Mouse (Mus musculus) myocyte (in vitro differentiated cells): ENCODE data around the gene Mical2.

Source experiments
- CEBPB ChIP-seq: IDR thresholded peaks from 2 replicates; pipeline ENCODE4 v1.6.1; 2011; ENCODE audit warnings: mild to moderate bottlenecking, moderate library complexity; ENCODE audit not compliant: poor library complexity, insufficient read depth, severe bottlenecking
- MYOG ChIP-seq, 3 experiments: IDR thresholded peaks; one replicate each; pipeline ENCODE4 v1.6.1; 2011; ENCODE audit warnings: control low read depth in 2 of 3, low read depth in 2 of 3, mild to moderate bottlenecking in 2 of 3; ENCODE audit not compliant: insufficient read length in 2 of 3, control insufficient read depth in 1 of 3, insufficient read depth in 1 of 3
- POLR2A ChIP-seq: IDR thresholded peaks from one replicate; pipeline ENCODE4 v1.6.1; 2011; ENCODE audit warnings: low read depth, mild to moderate bottlenecking, control low read depth, moderate library complexity; ENCODE audit not compliant: insufficient read length
- SRF ChIP-seq: IDR thresholded peaks from one replicate; pipeline ENCODE4 v1.6.1; 2011; ENCODE audit warnings: low read depth; ENCODE audit not compliant: control insufficient read depth, insufficient read length
- TCF12 ChIP-seq: IDR thresholded peaks from one replicate; pipeline ENCODE4 v1.6.1; 2011; ENCODE audit warnings: mild to moderate bottlenecking, control low read depth; ENCODE audit not compliant: poor library complexity, insufficient read depth, severe bottlenecking
- TCF3 ChIP-seq: IDR thresholded peaks from one replicate; pipeline ENCODE4 v1.6.1; 2011; ENCODE audit warnings: low read depth, control low read depth; ENCODE audit not compliant: insufficient read length
- USF1 ChIP-seq: IDR thresholded peaks from one replicate; pipeline ENCODE4 v1.6.1; 2011; ENCODE audit warnings: low read depth, mild to moderate bottlenecking, control low read depth, moderate library complexity

- TF ChIP-seq MYOG (IDR thresholded peaks at IDR 0.05; ENCODE audit: control insufficient read depth in 1 of 3, insufficient read depth in 1 of 3, insufficient read length in 2 of 3, low read depth in 2 of 3) = no peak
- TF ChIP-seq USF1 = no peak
- no peak for TF ChIP-seq POLR2A
- no peak for TF ChIP-seq CEBPB
- no peak for TF ChIP-seq TCF12
- TF ChIP-seq TCF3 = no peak
- TF ChIP-seq SRF = no peak
Measured at GRCm38 (mm10) chr7:112247890-112248289, 22.2 kb downstream of the Mical2 start.
